Mouse (Mus musculus) CH12.LX (cell line): Measurements from ENCODE around the gene Wfdc17.

ENCODE experiments used
- POLR2A ChIP-seq: IDR thresholded peaks from 2 replicates; pipeline ENCODE4 v1.6.1; 2011; ENCODE audit warnings: low read depth, mild to moderate bottlenecking, improper control_type of control experiment, low read length
- USF1 ChIP-seq: IDR thresholded peaks from 2 replicates; pipeline ENCODE4 v1.6.1; 2014; ENCODE audit warnings: low read depth, mild to moderate bottlenecking, inconsistent platforms, low read length, improper control_type of control experiment
- ZC3H11A ChIP-seq: IDR thresholded peaks from 2 replicates; pipeline ENCODE4 v1.6.1; 2012; ENCODE audit warnings: low read depth, mild to moderate bottlenecking, inconsistent platforms, low read length, improper control_type of control experiment
- ZNF384 ChIP-seq: IDR thresholded peaks from 2 replicates; pipeline ENCODE4 v1.6.1; 2012; ENCODE audit warnings: low read depth, low read length, improper control_type of control experiment, inconsistent platforms

DNA sequence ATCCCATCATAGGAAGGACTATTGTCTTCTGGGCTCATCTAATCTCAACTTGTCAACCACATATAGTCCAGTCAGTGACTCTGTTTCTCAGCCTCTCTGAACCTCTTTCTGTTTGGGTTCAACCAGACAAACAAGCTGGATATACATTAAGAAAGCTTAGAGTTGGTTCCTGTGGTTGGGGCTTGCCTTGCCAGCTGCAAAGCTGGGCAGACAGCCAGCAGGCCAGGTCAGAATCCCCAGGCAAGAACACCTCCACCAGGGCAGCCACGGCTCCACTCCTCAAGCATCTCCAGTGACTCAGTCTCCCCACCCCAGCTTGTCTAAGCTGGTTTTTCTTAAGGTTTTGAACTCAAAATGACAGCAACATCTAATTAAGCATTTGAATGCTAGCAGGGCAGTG, 8.9 kb downstream of the Wfdc17 start:
- TF ChIP-seq USF1 = no peak
- TF ChIP-seq POLR2A = no peak
- TF ChIP-seq ZNF384 = no peak
- TF ChIP-seq ZC3H11A = no peak
